Mouse (Mus musculus): ENCODE data around the gene Map2k2. TPM values are rescaled to one million over a fixed set of nuclear protein-coding genes. Genes with fewer than 3 reads are reported as not detected.

The Map2k2 gene
- polyA plus RNA-seq, 1 experiment from 2014 or later, result 206 TPM

GRCm38 (mm10) chr10:81077916-81078315 is 27.8 kb upstream of the Map2k2 start:
- no peaks in the 10 kb centered on the region for H3K27me3 ChIP-seq (ENCODE audit: poor library complexity, severe bottlenecking)
- H3K9me3 ChIP-seq, result no peaks in the 10 kb centered on the region; the same call in 1 of the 2 replicates
- DNase-seq (ENCODE audit: extremely low spot score, low spot score), result no peak
- peaks cover 100% of the 10 kb centered on the region for H3K36me3 ChIP-seq (replicated peaks)
- H3K4me1 ChIP-seq, result no peaks in the 10 kb centered on the region
- H3K27ac ChIP-seq, result no peak overlapping the region
- WGBS, result 94% methylated on average over 11 of the region's 11 CpGs
- H3K4me3 ChIP-seq, result no peak overlapping the region

- no peak overlapping the region for H3K4me3 ChIP-seq
- no peak for DNase-seq (ENCODE audit: extremely low spot score, low spot score)
- H3K27ac ChIP-seq, result no peak overlapping the region
- peaks cover 86% of the 10 kb centered on the region for H3K36me3 ChIP-seq (replicated peaks)
- H3K4me1 ChIP-seq, result no peaks in the 10 kb centered on the region
- H3K9me3 ChIP-seq, result no peaks in the 10 kb centered on the region
- H3K27me3 ChIP-seq (ENCODE audit: poor library complexity, severe bottlenecking), result no peaks in the 10 kb centered on the region
- WGBS, result 95% methylated on average over 31 of the region's 31 CpGs
These were observed 25.6 kb upstream of the Map2k2 start for GRCm38 (mm10) chr10:81080008-81080655.

GRCm38 (mm10) chr10:81082168-81082960 is 23.4 kb upstream of the Map2k2 start:
- peaks cover 3% of the 10 kb centered on the region; the same call in 1 of the 2 replicates for H3K9me3 ChIP-seq
- peaks cover 63% of the 10 kb centered on the region for H3K36me3 ChIP-seq (replicated peaks)
- WGBS, result 89% methylated on average over 7 of the region's 7 CpGs
- no peak overlapping the region for H3K4me3 ChIP-seq
- no peaks in the 10 kb centered on the region for H3K4me1 ChIP-seq
- H3K27me3 ChIP-seq (ENCODE audit: poor library complexity, severe bottlenecking), result no peaks in the 10 kb centered on the region
- no peak overlapping the region for H3K27ac ChIP-seq
- peak; percentile 57 for DNase-seq (ENCODE audit: extremely low spot score, low spot score)

GRCm38 (mm10) chr10:81087021-81087420 is 18.7 kb upstream of the Map2k2 start:
- H3K27me3 ChIP-seq (ENCODE audit: poor library complexity, severe bottlenecking), result no peaks in the 10 kb centered on the region
- 46% methylated on average over 2 of the region's 2 CpGs for WGBS

GRCm38 (mm10) chr10:81089216-81089615 is 16.5 kb upstream of the Map2k2 start:
- Histone ChIP-seq H3K36me3 (replicated peaks) (no peaks in the 10 kb centered on the region), H3K9me3 (peaks cover 8% of the 10 kb centered on the region; the same call in 1 of the 2 replicates), H3K27me3 (ENCODE audit: poor library complexity, severe bottlenecking) (no peaks in the 10 kb centered on the region), H3K27ac (peak overlapping the region; percentile 1; the same call in 1 of the 2 replicates), H3K4me1 (peaks cover 18% of the 10 kb centered on the region), H3K4me3 (no peak overlapping the region)
- peak; percentile 45 for DNase-seq (ENCODE audit: extremely low spot score, low spot score)
- 62% methylated on average over 2 of the region's 2 CpGs for WGBS

More at GRCm38 (mm10) chr10:81087021-81087420, 18.7 kb upstream of the Map2k2 start:
- Histone ChIP-seq H3K9me3 (peaks cover 8% of the 10 kb centered on the region; the same call in 1 of the 2 replicates), H3K4me1 (peaks cover 14% of the 10 kb centered on the region), H3K36me3 (replicated peaks) (peaks cover 17% of the 10 kb centered on the region), H3K27ac (no peak overlapping the region), H3K4me3 (no peak overlapping the region)
- no peak for DNase-seq (ENCODE audit: extremely low spot score, low spot score)

- no peak for DNase-seq (ENCODE audit: extremely low spot score, low spot score)
- no peak overlapping the region for H3K27ac ChIP-seq
- WGBS, result 85% methylated on average over 7 of the region's 7 CpGs
- no peaks in the 10 kb centered on the region for H3K27me3 ChIP-seq (ENCODE audit: poor library complexity, severe bottlenecking)
- peaks cover 8% of the 10 kb centered on the region; the same call in 1 of the 2 replicates for H3K9me3 ChIP-seq
- H3K36me3 ChIP-seq (replicated peaks), result no peaks in the 10 kb centered on the region
- peaks cover 18% of the 10 kb centered on the region for H3K4me1 ChIP-seq
- no peak overlapping the region for H3K4me3 ChIP-seq
These were observed 15.1 kb upstream of the Map2k2 start for GRCm38 (mm10) chr10:81090621-81091020.

GRCm38 (mm10) chr10:81092465-81093250 is 13.1 kb upstream of the Map2k2 start:
- no peak for DNase-seq (ENCODE audit: extremely low spot score, low spot score)
- Histone ChIP-seq H3K9me3 (peaks cover 6% of the 10 kb centered on the region), H3K27ac (no peak overlapping the region), H3K4me3 (no peak overlapping the region), H3K4me1 (peaks cover 18% of the 10 kb centered on the region), H3K27me3 (ENCODE audit: poor library complexity, severe bottlenecking) (no peaks in the 10 kb centered on the region), H3K36me3 (replicated peaks) (no peaks in the 10 kb centered on the region)
- 63% methylated on average over 22 of the region's 22 CpGs for WGBS

- no peak overlapping the region for H3K4me3 ChIP-seq
- no peaks in the 10 kb centered on the region for H3K36me3 ChIP-seq (replicated peaks)
- peaks cover 11% of the 10 kb centered on the region for H3K4me1 ChIP-seq
- no peak for DNase-seq (ENCODE audit: extremely low spot score, low spot score)
- 61% methylated on average over 9 of the region's 9 CpGs for WGBS
- peaks cover 4% of the 10 kb centered on the region for H3K9me3 ChIP-seq
- H3K27me3 ChIP-seq (ENCODE audit: poor library complexity, severe bottlenecking), result no peaks in the 10 kb centered on the region
- no peak overlapping the region for H3K27ac ChIP-seq
These were observed 10.6 kb upstream of the Map2k2 start for GRCm38 (mm10) chr10:81094931-81095678.

GRCm38 (mm10) chr10:81106113-81106721 is 502 bp downstream of the Map2k2 start:
- H3K27me3 ChIP-seq (ENCODE audit: poor library complexity, severe bottlenecking), result no peaks in the 10 kb centered on the region
- peaks cover 40% of the 10 kb centered on the region for H3K36me3 ChIP-seq (replicated peaks)
- peak; percentile 94 for DNase-seq (ENCODE audit: extremely low spot score, low spot score)
- no peaks in the 10 kb centered on the region for H3K9me3 ChIP-seq
- WGBS, result 1% methylated on average over 35 of the region's 35 CpGs
- peaks cover 32% of the 10 kb centered on the region for H3K4me1 ChIP-seq
- peak overlapping the region; percentile 99 for H3K27ac ChIP-seq
- peak overlapping the region; percentile 89 for H3K4me3 ChIP-seq

GRCm38 (mm10) chr10:81112946-81113345 is 7.2 kb downstream of the Map2k2 start:
- Histone ChIP-seq H3K36me3 (replicated peaks) (peaks cover 97% of the 10 kb centered on the region), H3K9me3 (no peaks in the 10 kb centered on the region), H3K4me1 (peaks cover 2% of the 10 kb centered on the region; the same call in 1 of the 2 replicates), H3K27me3 (ENCODE audit: poor library complexity, severe bottlenecking) (no peaks in the 10 kb centered on the region), H3K4me3 (no peak overlapping the region), H3K27ac (no peak overlapping the region)
- DNase-seq (ENCODE audit: extremely low spot score, low spot score), result no peak
- WGBS, result 95% methylated on average over 6 of the region's 6 CpGs

- no peak overlapping the region for H3K27ac ChIP-seq
- no peaks in the 10 kb centered on the region for H3K4me1 ChIP-seq
- DNase-seq (ENCODE audit: extremely low spot score, low spot score), result no peak
- no peaks in the 10 kb centered on the region for H3K27me3 ChIP-seq (ENCODE audit: poor library complexity, severe bottlenecking)
- H3K9me3 ChIP-seq, result no peaks in the 10 kb centered on the region
- 94% methylated on average over 10 of the region's 10 CpGs for WGBS
- peaks cover 98% of the 10 kb centered on the region for H3K36me3 ChIP-seq (replicated peaks)
- no peak overlapping the region for H3K4me3 ChIP-seq
These were observed 13.9 kb downstream of the Map2k2 start for GRCm38 (mm10) chr10:81119625-81120024.

GRCm38 (mm10) chr10:81120650-81121049 is 14.9 kb downstream of the Map2k2 start:
- Histone ChIP-seq H3K27me3 (ENCODE audit: poor library complexity, severe bottlenecking) (no peaks in the 10 kb centered on the region), H3K4me3 (no peak overlapping the region), H3K36me3 (replicated peaks) (peaks cover 91% of the 10 kb centered on the region), H3K4me1 (no peaks in the 10 kb centered on the region), H3K9me3 (no peaks in the 10 kb centered on the region), H3K27ac (no peak overlapping the region)
- DNase-seq (ENCODE audit: extremely low spot score, low spot score), result no peak
- 89% methylated on average over 7 of the region's 7 CpGs for WGBS
